Comparison of ENCODE assay signal across 9 mouse cellular contexts in genomic region chr11:6200570-6200969, GRCm38 (mm10). TPM values are rescaled to one million over a fixed set of nuclear protein-coding genes. Genes with fewer than 3 reads are reported as not detected.
DNase-seq lines count a peak whose midpoint lies in the region; ATAC-seq and TF ChIP-seq lines count a peak whose summit lies in the region.
"Had no signal": no experiment of that assay in that cellular context is flagged by ENCODE, and none has a peak within 500 bp of the region (broad histone marks: within the 10 kb centered on the region; RNA-seq: fewer than 3 reads in every experiment).

No protein-coding gene starts in this region.

- no peaks in the 10 kb centered on the region for H3K36me3 ChIP-seq in heart, embryonic 11.5 days (ENCODE audit: control insufficient read depth, insufficient read depth, low read length)
- peaks cover 2 to 14% of the 10 kb centered on the region in 2 experiments for H3K36me3 ChIP-seq in CH12.LX (replicated peaks in 1 of 2; ENCODE audit: control insufficient read depth in 1 of 2, insufficient read depth in 1 of 2, low read length in 1 of 2)
- no peaks in the 10 kb centered on the region for H3K36me3 ChIP-seq in forebrain, embryonic 16.5 days (ENCODE audit: control insufficient read depth, insufficient read depth)
- H3K36me3 ChIP-seq in liver, embryonic 16.5 days (ENCODE audit: control insufficient read depth, insufficient read depth), result no peaks in the 10 kb centered on the region

- peak overlapping the region; percentile 97 for H3K4me3 ChIP-seq in heart, embryonic 11.5 days (ENCODE audit: low read depth, low read length)
- H3K4me3 ChIP-seq in CH12.LX (replicated peaks in 1 of 3; ENCODE audit: low read depth in 2 of 3, low read length in 2 of 3, poor library complexity in 1 of 3), result peak overlapping the region; percentile 84 to 94 (median 86)
- H3K4me3 ChIP-seq in forebrain, embryonic 16.5 days (replicated peaks; ENCODE audit: low read length), result peak overlapping the region; percentile 100
- peak overlapping the region; percentile 99 for H3K4me3 ChIP-seq in liver, embryonic 16.5 days (ENCODE audit: low read depth, low read length)

- peak overlapping the region; percentile 90 for H3K9ac ChIP-seq in heart, embryonic 11.5 days (ENCODE audit: low read depth, low read length)
- peak overlapping the region; percentile 60 for H3K9ac ChIP-seq in CH12.LX (ENCODE audit: insufficient read depth, low read depth)
- H3K9ac ChIP-seq in forebrain, embryonic 16.5 days (replicated peaks; ENCODE audit: low read depth, low read length), result peak overlapping the region; percentile 96
- H3K9ac ChIP-seq in liver, embryonic 16.5 days (ENCODE audit: low read depth, low read length), result peak overlapping the region; percentile 86

- no peak for TF ChIP-seq POLR2A in CH12.LX (IDR thresholded peaks at IDR 0.05; ENCODE audit: low read depth, low read length)

- no peak for DNase-seq in heart, adult 11 months
- no peak for DNase-seq in CH12.LX (ENCODE audit: extremely low read depth)
- DNase-seq in gastrocnemius, adult 18-20 months (ENCODE audit: low spot score), result no peak
- DNase-seq in retina, embryonic 14.5 days (ENCODE audit: low spot score), result no peak

- dilution Hi-C loops in CH12.LX (cut with MboI; ENCODE audit: extremely low pct_ligation_motif_present, extremely low pct_unique_long_range_greater_than_20kb, low sequenced_read_pairs), result no loop called here

- no peak for ATAC-seq in heart, embryonic 11.5 days (replicated peaks; ENCODE audit: insufficient number of reproducible peaks, low FRiP score, low TSS enrichment)
- ATAC-seq in forebrain, embryonic 16.5 days, result peak; percentile 21
- ATAC-seq in liver, embryonic 16.5 days (ENCODE audit: low read depth), result no peak
- ATAC-seq in megakaryocyte-erythroid progenitor cell, adult 5-6 weeks (replicated peaks; ENCODE audit: low FRiP score, low TSS enrichment, poor library complexity, severe bottlenecking), result no peak

- peaks cover 42% of the 10 kb centered on the region for H3K79me2 ChIP-seq in CH12.LX (replicated peaks; ENCODE audit: control insufficient read depth, extremely low read depth, insufficient read depth, poor library complexity, severe bottlenecking)

- H3K27me3 ChIP-seq in heart, embryonic 11.5 days (ENCODE audit: control insufficient read depth, insufficient read depth, low read length), result no peaks in the 10 kb centered on the region
- H3K27me3 ChIP-seq in CH12.LX (replicated peaks), result peaks cover 10% of the 10 kb centered on the region
- H3K27me3 ChIP-seq in forebrain, embryonic 16.5 days (replicated peaks; ENCODE audit: control insufficient read depth, insufficient read depth, low read length), result no peaks in the 10 kb centered on the region
- H3K27me3 ChIP-seq in liver, embryonic 16.5 days (ENCODE audit: control insufficient read depth, insufficient read depth, low read depth, low read length), result no peaks in the 10 kb centered on the region

- H3K4me1 ChIP-seq in heart, embryonic 11.5 days (ENCODE audit: control insufficient read depth, insufficient read depth, low read length), result peaks cover 14% of the 10 kb centered on the region
- peaks cover 4 to 40% of the 10 kb centered on the region in 2 experiments; a peak in 3 of 4 replicates for H3K4me1 ChIP-seq in CH12.LX (ENCODE audit: control insufficient read depth in 1 of 2, insufficient read depth in 2 of 2)
- H3K4me1 ChIP-seq in forebrain, embryonic 16.5 days (replicated peaks; ENCODE audit: control insufficient read depth, insufficient read depth, low read length), result peaks cover 22% of the 10 kb centered on the region
- H3K4me1 ChIP-seq in liver, embryonic 16.5 days (ENCODE audit: control insufficient read depth, low read depth, low read length), result peaks cover 15% of the 10 kb centered on the region

- no peak for TF ChIP-seq CTCF in CH12.LX (conservative IDR thresholded peaks at IDR 0.05 in 1 of 2, IDR thresholded peaks at IDR 0.05 in 1 of 2; ENCODE audit: low read depth in 2 of 2, low read length in 2 of 2)

- H3K4me2 ChIP-seq in heart, embryonic 11.5 days, result peak overlapping the region; percentile 96
- peak overlapping the region; percentile 48 for H3K4me2 ChIP-seq in CH12.LX (ENCODE audit: insufficient read depth, low read depth, poor library complexity, severe bottlenecking)
- H3K4me2 ChIP-seq in forebrain, embryonic 16.5 days (ENCODE audit: low read length), result peak overlapping the region; percentile 98
- H3K4me2 ChIP-seq in liver, embryonic 16.5 days (ENCODE audit: low read depth, low read length), result peak overlapping the region; percentile 93

- H3K27ac ChIP-seq in heart, embryonic 11.5 days (ENCODE audit: low read depth, low read length), result peak overlapping the region; percentile 90
- no peak overlapping the region for H3K27ac ChIP-seq in CH12.LX (ENCODE audit: insufficient read depth, low read depth)
- H3K27ac ChIP-seq in forebrain, embryonic 16.5 days (ENCODE audit: low read length), result peak overlapping the region; percentile 97
- H3K27ac ChIP-seq in liver, embryonic 16.5 days (ENCODE audit: low read length), result no peak overlapping the region

- in situ Hi-C loops in CH12.LX (cut with MboI; ENCODE audit: low pct_ligation_motif_present, low pct_unique_long_range_greater_than_20kb, low sequenced_read_pairs), result no loop called here

- WGBS in heart, embryonic 11.5 days (ENCODE audit: insufficient replicate concordance), result 21% methylated on average over 9 of the region's 9 CpGs
- 27% methylated on average over 9 of the region's 9 CpGs for WGBS in forebrain, embryonic 16.5 days
- 23% methylated on average over 9 of the region's 9 CpGs for WGBS in liver, embryonic 16.5 days (ENCODE audit: insufficient replicate concordance)

- no peak for TF ChIP-seq EP300 in CH12.LX (IDR thresholded peaks at IDR 0.05; ENCODE audit: low read length)

- no peak for TF ChIP-seq RAD21 in CH12.LX (IDR thresholded peaks at IDR 0.05; ENCODE audit: low read depth, low read length)

- H3K9me3 ChIP-seq in heart, embryonic 11.5 days (replicated peaks; ENCODE audit: control insufficient read depth, low read length), result no peaks in the 10 kb centered on the region
- H3K9me3 ChIP-seq in CH12.LX (replicated peaks; ENCODE audit: low read length), result peaks cover 5% of the 10 kb centered on the region
- H3K9me3 ChIP-seq in forebrain, embryonic 16.5 days (ENCODE audit: control insufficient read depth, low read length), result peaks cover 3% of the 10 kb centered on the region; the same call in 1 of the 2 replicates
- H3K9me3 ChIP-seq in liver, embryonic 16.5 days (replicated peaks; ENCODE audit: control insufficient read depth, low read length), result no peaks in the 10 kb centered on the region

TF ChIP-seq in CH12.LX, 34 proteins besides CTCF, POLR2A, EP300 and RAD21:
- 0 out of 2 replicates have a peak, but pooled peaks have one; percentile 15 for TF ChIP-seq MYC (IDR thresholded peaks at IDR 0.05; ENCODE audit: low read depth, low read length)
- peak; percentile 59; the same call in 1 of the 2 replicates for TF ChIP-seq BHLHE40 (IDR thresholded peaks at IDR 0.05; ENCODE audit: low read depth, low read length)
- no peak for TF ChIP-seq MAZ (IDR thresholded peaks at IDR 0.05; ENCODE audit: low read depth, low read length)
- no peak; the same call in 1 of the 2 replicates for TF ChIP-seq ETS1 (conservative IDR thresholded peaks at IDR 0.05; ENCODE audit: low read depth, low read length)

RNA-seq across cellular contexts. Expression of gene Nudcd3, which starts 0.4 kb away (rescaled TPM):
- 28.8 and 33.7 TPM in 2 replicates for polyA plus RNA-seq in heart, embryonic 11.5 days (2014; fragmentation: Nextera tagmentation; extraction: Ambion mirVana)
- 35.6 and 41.2 TPM in 2 replicates for total RNA-seq in CH12.LX (2012; rRNA removed)
- total RNA-seq in CH12.LX (2014; rRNA removed), result 30.1 and 30.7 TPM in 2 replicates
- 78.0 and 82.2 TPM in 2 replicates for polyA plus RNA-seq in CH12.LX (2012; ENCODE audit: insufficient read length, low read depth)
- polyA plus RNA-seq in forebrain, embryonic 16.5 days (2015; fragmentation: Nextera tagmentation; extraction: Ambion mirVana), result 78.4 and 82.1 TPM in 2 replicates
- 11.1 and 11.5 TPM in 2 replicates for polyA plus RNA-seq in liver, embryonic 16.5 days (2015; fragmentation: Nextera tagmentation; extraction: Ambion mirVana)
- total RNA-seq in megakaryocyte-erythroid progenitor cell, adult 5-6 weeks (2014; fragmentation: Nextera tagmentation), result 27.6 and 35.1 TPM in 2 replicates
- 34.6 and 39.0 TPM in 2 replicates for total RNA-seq in megakaryocyte-erythroid progenitor cell, adult 5-6 weeks (2017)
- total RNA-seq in gastrocnemius, adult 18-20 months (2021), result 10 to 100 TPM; 65.0 to 70.0 TPM

RNA-seq across cellular contexts. Expression of gene A730071L15Rik, which starts 0.7 kb away (rescaled TPM):
- polyA plus RNA-seq in heart, embryonic 11.5 days (2014; fragmentation: Nextera tagmentation; extraction: Ambion mirVana), result 0.28 and 0.84 TPM in 2 replicates
- 0.42 and 0.46 TPM in 2 replicates for total RNA-seq in CH12.LX (2012; rRNA removed)
- total RNA-seq in CH12.LX (2014; rRNA removed), result not detected in 2 replicates
- not detected in 2 replicates for polyA plus RNA-seq in CH12.LX (2012; ENCODE audit: insufficient read length, low read depth)
- polyA plus RNA-seq in forebrain, embryonic 16.5 days (2015; fragmentation: Nextera tagmentation; extraction: Ambion mirVana), result 0.21 and 0.84 TPM in 2 replicates
- 0.07 and 0.09 TPM in 2 replicates for polyA plus RNA-seq in liver, embryonic 16.5 days (2015; fragmentation: Nextera tagmentation; extraction: Ambion mirVana)
- total RNA-seq in megakaryocyte-erythroid progenitor cell, adult 5-6 weeks (2014; fragmentation: Nextera tagmentation), result 2.9 TPM in 1 of 2 replicates, not detected in the other
- 0.47 TPM in 1 of 2 replicates, not detected in the other for total RNA-seq in megakaryocyte-erythroid progenitor cell, adult 5-6 weeks (2017)
- under 1 TPM in 1 of 2 experiments, not detected in 1; 0.14 TPM for total RNA-seq in gastrocnemius, adult 18-20 months (2021)

RNA-seq across cellular contexts. Expression of gene Npc1l1, which starts 29.4 kb away (rescaled TPM):
- not detected in 2 replicates for polyA plus RNA-seq in heart, embryonic 11.5 days (2014; fragmentation: Nextera tagmentation; extraction: Ambion mirVana)
- not detected in 2 replicates for total RNA-seq in CH12.LX (2012; rRNA removed)
- total RNA-seq in CH12.LX (2014; rRNA removed), result 0.05 TPM in 1 of 2 replicates, not detected in the other
- 0.05 and 0.09 TPM in 2 replicates for polyA plus RNA-seq in CH12.LX (2012; ENCODE audit: insufficient read length, low read depth)
- 0.08 TPM in 1 of 2 replicates, not detected in the other for polyA plus RNA-seq in forebrain, embryonic 16.5 days (2015; fragmentation: Nextera tagmentation; extraction: Ambion mirVana)
- 0.05 and 0.26 TPM in 2 replicates for polyA plus RNA-seq in liver, embryonic 16.5 days (2015; fragmentation: Nextera tagmentation; extraction: Ambion mirVana)
- 0.22 TPM in 1 of 2 replicates, not detected in the other for total RNA-seq in megakaryocyte-erythroid progenitor cell, adult 5-6 weeks (2014; fragmentation: Nextera tagmentation)
- total RNA-seq in megakaryocyte-erythroid progenitor cell, adult 5-6 weeks (2017), result not detected in 2 replicates
- total RNA-seq in gastrocnemius, adult 18-20 months (2021), result under 1 TPM; 0.23 to 0.28 TPM
- total RNA-seq: common myeloid progenitor, adult 5-6 weeks had no signal

Comparison
In these comparisons a context has a peak if more than half of its experiments do, and no peak if none do; other contexts are left out.
1. H3K27ac ChIP-seq: peak in heart, embryonic 11.5 days (single experiment) and forebrain, embryonic 16.5 days (single experiment); none in CH12.LX (single experiment) and liver, embryonic 16.5 days (single experiment).
2. H3K4me2 ChIP-seq: peak in every context shown above with its lines; median percentile 98 in forebrain, embryonic 16.5 days; 96 in heart, embryonic 11.5 days; 93 in liver, embryonic 16.5 days; 48 in CH12.LX.
3. Peak in every context shown above with its lines, with median percentiles within 50 percentile points of each other: H3K4me3 ChIP-seq and H3K9ac ChIP-seq.